Mouse (Mus musculus) bone marrow macrophage, adult 2 months (primary cell): ENCODE measurements around the gene Dact3. TPM values are rescaled to one million over a fixed set of nuclear protein-coding genes. Genes with fewer than 3 reads are reported as not detected.

Experiments
- H3K27ac ChIP-seq: 2 replicates; pipeline ENCODE4 v1.5.1; 2012; ENCODE audit warnings: low read depth, low read length; ENCODE audit not compliant: insufficient read depth
- H3K4me1 ChIP-seq: 2 replicates; pipeline ENCODE4 v1.6.1; 2012; ENCODE audit warnings: low read length; ENCODE audit not compliant: control insufficient read depth, insufficient read depth
- H3K4me3 ChIP-seq: 2 replicates; pipeline ENCODE4 v1.5.1; 2012; ENCODE audit warnings: mild to moderate bottlenecking, low read length, moderate library complexity; ENCODE audit not compliant: insufficient read depth
- CTCF ChIP-seq: IDR thresholded peaks from 2 replicates; pipeline ENCODE4 v1.5.1; 2012; ENCODE audit warnings: low read depth, mild to moderate bottlenecking, low read length, moderate library complexity
- POLR2A ChIP-seq: IDR thresholded peaks from 2 replicates; pipeline ENCODE4 v1.6.1; 2012; ENCODE audit warnings: mild to moderate bottlenecking, low read depth, low read length, borderline replicate concordance
- polyA plus RNA-seq: library from polyadenylated mRNA; stranded (reverse); fragments of >200 nt; gene quantifications from 2 replicates; pipeline ENCODE4 v1.2.4, GENCODE M21; 2012; ENCODE audit not compliant: missing spikeins, insufficient read depth, insufficient read length

Gene Dact3
- polyA plus RNA-seq, 1 experiment: 1.3 TPM

GRCm38 (mm10) chr7:16885905-16886304 lies 10.8 kb downstream of the Dact3 start:
- no peak for TF ChIP-seq POLR2A
- Histone ChIP-seq H3K27ac (no peak overlapping the region), H3K4me1 (peaks cover 2% of the 10 kb centered on the region; the same call in 1 of the 2 replicates), H3K4me3 (no peak overlapping the region)

GRCm38 (mm10) chr7:16890536-16890935 lies 15.4 kb downstream of the Dact3 start:
- Histone ChIP-seq H3K27ac (no peak overlapping the region), H3K4me3 (no peak overlapping the region), H3K4me1 (0 out of 2 replicates have a peak, but pooled peaks cover 3% of the 10 kb centered on the region)
- TF ChIP-seq CTCF: no peak
- no peak for TF ChIP-seq POLR2A

GRCm38 (mm10) chr7:16890944-16891343 lies 15.8 kb downstream of the Dact3 start:
- no peak overlapping the region for H3K4me3 ChIP-seq
- H3K27ac ChIP-seq: no peak overlapping the region
- no peak for TF ChIP-seq CTCF
- no peak for TF ChIP-seq POLR2A
- H3K4me1 ChIP-seq: 0 out of 2 replicates have a peak, but pooled peaks cover 3% of the 10 kb centered on the region

GRCm38 (mm10) chr7:16891641-16892351 lies 16.7 kb downstream of the Dact3 start, which contains the start of gene Gng8:
Gene Gng8, plus strand, starts transcription at chr7:16891786.
- 0 out of 2 replicates have a peak, but pooled peaks cover 3% of the 10 kb centered on the region for H3K4me1 ChIP-seq
- H3K27ac ChIP-seq: no peak within 1 kb of the TSS
- TF ChIP-seq CTCF (peak; percentile 59), POLR2A (no peak)
- peak within 1 kb of the TSS; percentile 52 for H3K4me3 ChIP-seq

GRCm38 (mm10) chr7:16892352-16892730 lies 17.2 kb downstream of the Dact3 start:
- H3K4me3 ChIP-seq: no peak overlapping the region
- no peak overlapping the region for H3K27ac ChIP-seq
- 0 out of 2 replicates have a peak, but pooled peaks cover 3% of the 10 kb centered on the region for H3K4me1 ChIP-seq
- no peak for TF ChIP-seq CTCF
- TF ChIP-seq POLR2A: no peak

- Histone ChIP-seq H3K4me3 (no peak overlapping the region), H3K4me1 (0 out of 2 replicates have a peak, but pooled peaks cover 3% of the 10 kb centered on the region), H3K27ac (no peak overlapping the region)
- TF ChIP-seq POLR2A (no peak), CTCF (no peak)
Observed at GRCm38 (mm10) chr7:16893612-16894011, 18.5 kb downstream of the Dact3 start.

- TF ChIP-seq POLR2A (no peak), CTCF (no peak)
- H3K4me1 ChIP-seq: peaks cover 6% of the 10 kb centered on the region
- no peak overlapping the region for H3K4me3 ChIP-seq
Observed at GRCm38 (mm10) chr7:16894279-16894678, 19.2 kb downstream of the Dact3 start.

GRCm38 (mm10) chr7:16895000-16895399 lies 19.9 kb downstream of the Dact3 start:
- no peak for TF ChIP-seq POLR2A
- peak; percentile 41; the same call in 1 of the 2 replicates for TF ChIP-seq CTCF
- Histone ChIP-seq H3K27ac (no peak overlapping the region), H3K4me3 (peak overlapping the region; percentile 33), H3K4me1 (peaks cover 13% of the 10 kb centered on the region)

More at GRCm38 (mm10) chr7:16894279-16894678, 19.2 kb downstream of the Dact3 start:
- no peak overlapping the region for H3K27ac ChIP-seq

- TF ChIP-seq CTCF (no peak), POLR2A (no peak)
- Histone ChIP-seq H3K4me3 (peak overlapping the region; percentile 33; the same call in 1 of the 2 replicates), H3K4me1 (peaks cover 18% of the 10 kb centered on the region), H3K27ac (no peak overlapping the region)
Observed at GRCm38 (mm10) chr7:16895511-16895910, 20.4 kb downstream of the Dact3 start.

- H3K27ac ChIP-seq: 0 out of 2 replicates have a peak overlapping the region, but pooled peaks have one; percentile 0
- TF ChIP-seq CTCF (no peak), POLR2A (no peak)
- peaks cover 59% of the 10 kb centered on the region for H3K4me1 ChIP-seq
- H3K4me3 ChIP-seq: no peak overlapping the region
Observed at GRCm38 (mm10) chr7:16900526-16900925, 25.4 kb downstream of the Dact3 start.
